Mouse (Mus musculus) CD8-positive naive resting alpha-beta T cell, adult 2 months (primary cell): Measurements from ENCODE around the gene Top2b.

Experiments used
- DNase-seq, 2 experiments: peaks; one replicate each; pipeline ENCODE4 v3.0.0; 2022; ENCODE audit warnings: low read depth in 2 of 2, low spot score in 2 of 2

The Top2b gene

GRCm38 (mm10) chr14:16364878-16365337 lies at the start of gene Top2b:
Gene Top2b (plus strand): TSS chr14:16365179.
- DNase-seq = peak; percentile 98 to 100

GRCm38 (mm10) chr14:16316715-16317114 lies 48.3 kb upstream of the Top2b start:
- DNase-seq = no peak

DNA sequence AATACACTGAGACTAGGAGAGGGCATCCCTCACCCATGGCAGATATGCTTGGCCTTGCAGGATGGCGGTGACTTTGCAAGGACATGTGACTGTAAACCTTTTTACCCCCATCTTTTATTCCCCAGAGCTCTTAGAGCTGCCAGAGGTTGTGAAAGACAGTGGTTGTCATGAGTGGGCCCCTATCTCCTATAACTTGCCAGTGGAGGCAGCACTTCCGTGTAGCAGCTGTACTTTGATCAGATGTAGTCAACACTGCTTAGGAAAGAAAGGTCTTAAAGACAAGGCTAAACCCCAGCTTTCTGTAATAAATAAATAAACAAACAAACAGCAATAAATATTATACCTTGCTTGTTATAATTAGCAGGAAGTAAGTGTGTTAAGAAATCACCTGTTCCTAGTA lies 45.2 kb upstream of the Top2b start:
- no peak for DNase-seq

- DNase-seq = no peak
Measured at GRCm38 (mm10) chr14:16324394-16324793, 40.6 kb upstream of the Top2b start.

DNA sequence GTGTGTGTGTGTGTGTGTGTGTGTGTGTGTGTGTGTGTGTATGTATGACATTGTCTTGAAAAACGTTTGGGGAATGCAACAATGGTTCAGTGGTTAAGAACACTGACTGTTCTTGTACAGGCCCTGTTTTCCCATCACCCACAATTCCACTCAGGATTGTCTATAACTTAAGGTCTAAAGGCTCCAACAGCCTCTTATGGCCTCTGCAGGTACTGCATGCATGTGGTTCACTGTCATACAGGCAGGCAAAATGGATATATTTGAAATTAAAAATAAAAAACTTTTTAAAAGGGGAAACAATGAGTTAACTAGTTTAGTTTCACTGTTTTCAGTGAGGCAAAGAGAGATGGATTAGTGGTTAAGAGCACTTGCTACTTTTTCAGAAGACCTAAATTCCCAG lies 39.8 kb upstream of the Top2b start:
- DNase-seq = no peak

- DNase-seq = no peak
Measured at GRCm38 (mm10) chr14:16328531-16328930, 36.4 kb upstream of the Top2b start.

DNA sequence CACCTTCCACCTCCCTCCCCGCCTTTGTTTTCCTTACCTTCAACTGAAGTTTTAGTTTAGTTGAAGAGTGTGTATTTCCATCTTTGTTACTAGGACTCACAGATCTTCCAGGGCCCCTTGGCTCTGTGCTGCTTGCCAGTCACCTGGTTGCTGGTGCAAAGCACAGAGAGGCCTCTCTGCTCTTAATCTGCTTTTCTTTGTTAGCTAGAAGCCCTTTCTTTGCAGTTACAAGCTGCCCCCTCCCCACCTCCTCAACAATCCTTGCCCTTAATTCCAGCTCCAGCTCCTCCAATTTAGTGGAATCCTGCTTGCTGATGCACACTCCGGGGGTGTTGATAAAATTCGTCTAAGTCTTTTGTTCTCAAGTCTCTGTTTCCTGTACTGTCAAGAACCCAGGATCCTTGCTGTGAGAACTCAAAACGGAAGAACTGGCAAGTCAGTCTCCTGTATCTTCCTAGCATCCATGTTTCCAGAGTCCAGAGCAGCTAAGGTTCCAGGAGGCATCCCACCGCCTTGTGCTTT lies 36.0 kb upstream of the Top2b start:
- no peak for DNase-seq

GRCm38 (mm10) chr14:16329756-16330155 lies 35.2 kb upstream of the Top2b start:
- DNase-seq = no peak

DNA sequence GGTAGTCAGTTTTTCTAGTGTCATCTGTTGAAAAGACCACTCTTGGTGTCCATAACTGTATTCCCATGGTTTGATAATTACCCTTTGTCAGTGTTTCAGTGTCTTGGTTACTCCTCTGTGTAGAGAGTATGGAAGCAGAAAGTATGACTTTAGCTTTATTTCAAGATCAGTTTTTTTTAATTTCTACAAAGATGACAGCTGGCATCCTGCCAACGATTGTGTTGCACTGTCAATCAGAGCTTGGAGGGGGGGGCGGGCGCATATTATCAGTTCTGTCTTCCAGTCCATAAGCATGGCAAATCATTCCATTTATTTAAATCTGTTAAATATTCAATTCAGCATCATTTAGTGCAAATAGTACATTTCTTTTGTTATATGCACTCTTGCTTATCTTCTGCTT lies 30.7 kb upstream of the Top2b start:
- DNase-seq = no peak

DNA sequence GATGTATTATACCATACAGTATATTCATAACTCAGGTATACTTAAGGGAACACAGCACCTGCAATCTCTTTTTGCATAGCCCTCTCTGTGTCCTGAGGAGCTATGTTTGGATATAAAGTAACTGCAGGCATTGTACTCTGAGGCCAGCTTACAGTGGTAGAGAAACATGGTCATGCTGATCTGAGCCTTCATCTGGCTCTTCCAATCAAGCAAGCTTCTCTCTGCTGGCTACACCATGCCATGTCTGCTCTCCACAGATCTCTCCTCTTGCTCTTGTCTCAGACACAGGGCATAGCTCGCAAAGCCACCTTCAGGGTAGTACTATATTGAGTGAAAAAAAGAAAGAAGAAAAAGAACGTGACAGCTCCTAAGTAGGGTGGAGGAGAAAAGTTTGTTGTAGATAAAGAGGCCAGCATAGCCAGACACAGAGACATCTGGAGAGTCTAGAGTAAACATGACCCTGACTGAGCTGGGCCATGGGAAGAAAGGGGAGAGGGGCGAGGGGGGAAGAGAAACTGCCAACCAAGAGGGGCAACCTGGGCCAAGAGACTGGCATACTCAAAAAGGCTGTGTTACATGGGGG lies 29.1 kb upstream of the Top2b start:
- DNase-seq = no peak

DNA sequence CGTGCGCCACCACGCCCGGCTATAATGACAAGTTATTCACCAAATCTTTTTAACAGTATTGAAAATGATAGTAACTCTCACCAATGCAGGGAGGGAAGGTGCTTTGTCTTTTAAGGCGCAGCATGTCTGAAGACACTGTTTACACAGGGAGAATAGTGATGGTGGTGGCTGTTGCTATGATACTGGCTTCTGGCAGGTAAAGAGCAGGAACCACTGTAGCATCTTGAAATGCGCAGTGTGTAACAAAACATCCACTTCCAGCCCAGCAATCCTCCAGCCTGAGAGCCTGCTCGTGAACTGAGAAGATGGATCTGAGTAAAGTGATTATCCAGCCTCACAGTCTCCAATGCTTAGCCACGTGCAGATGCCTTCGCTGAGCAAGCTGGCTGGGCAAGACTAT lies 17.5 kb upstream of the Top2b start:
- no peak for DNase-seq

GRCm38 (mm10) chr14:16359704-16360103 lies 5.3 kb upstream of the Top2b start:
- no peak for DNase-seq

- DNase-seq = peak; percentile 21 to 38
Measured at GRCm38 (mm10) chr14:16364161-16364831, 683 bp upstream of the Top2b start.

GRCm38 (mm10) chr14:16365362-16366173 lies 589 bp downstream of the Top2b start:
- peak; percentile 53 to 62 for DNase-seq

DNA sequence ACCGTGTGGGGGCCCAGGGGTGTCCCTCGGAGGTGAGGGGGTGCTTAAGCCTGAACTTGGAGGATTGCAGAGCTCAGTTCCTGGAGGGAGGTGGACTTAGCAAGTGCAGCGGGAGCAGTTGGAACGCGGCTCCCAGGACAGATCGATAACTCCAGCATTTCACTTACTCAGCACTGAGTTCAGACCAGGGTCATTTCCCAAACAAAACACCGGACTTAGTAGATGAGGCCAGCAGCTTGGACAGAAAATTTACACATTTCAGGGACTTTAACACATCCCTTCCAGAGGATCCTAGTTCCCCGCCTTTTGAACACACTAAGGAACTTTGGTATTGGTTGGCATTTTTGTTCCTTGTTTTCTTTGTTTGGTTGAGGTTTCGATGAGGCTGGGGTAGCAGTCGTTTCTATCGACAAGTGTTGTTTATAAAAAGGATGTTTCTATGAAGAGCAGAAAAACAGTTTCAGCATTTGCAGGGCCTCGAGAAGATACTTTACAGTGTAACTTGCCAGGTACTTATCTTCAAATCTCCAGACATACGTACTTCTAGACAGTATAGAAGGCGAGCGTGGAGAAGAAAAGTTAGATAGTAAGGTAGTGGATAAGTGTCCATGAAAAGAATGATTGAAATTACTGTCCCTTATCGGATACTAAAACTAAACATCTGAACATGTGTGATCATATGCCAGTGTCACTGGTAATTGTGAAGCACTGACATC lies 1.4 kb downstream of the Top2b start:
- DNase-seq = no peak

DNA sequence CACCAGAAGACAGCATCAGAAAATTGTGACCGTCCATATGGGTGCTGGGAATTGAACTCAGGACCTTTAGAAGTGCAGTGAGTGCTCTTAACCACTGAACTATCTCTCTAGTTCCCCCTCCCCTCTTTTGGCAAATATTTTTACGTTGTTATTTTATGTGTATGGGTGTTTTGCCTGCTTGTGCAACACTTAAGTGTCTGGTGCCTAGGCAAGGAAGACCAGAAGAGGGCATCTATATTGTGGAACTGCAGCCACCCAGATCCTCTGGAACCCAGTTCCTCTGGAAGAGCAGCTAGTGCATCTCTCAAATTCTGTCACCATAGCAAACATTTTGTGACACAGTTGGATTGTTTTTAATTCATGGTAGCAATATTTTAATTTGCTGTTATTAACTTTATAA lies 2.0 kb downstream of the Top2b start:
- DNase-seq = no peak

DNA sequence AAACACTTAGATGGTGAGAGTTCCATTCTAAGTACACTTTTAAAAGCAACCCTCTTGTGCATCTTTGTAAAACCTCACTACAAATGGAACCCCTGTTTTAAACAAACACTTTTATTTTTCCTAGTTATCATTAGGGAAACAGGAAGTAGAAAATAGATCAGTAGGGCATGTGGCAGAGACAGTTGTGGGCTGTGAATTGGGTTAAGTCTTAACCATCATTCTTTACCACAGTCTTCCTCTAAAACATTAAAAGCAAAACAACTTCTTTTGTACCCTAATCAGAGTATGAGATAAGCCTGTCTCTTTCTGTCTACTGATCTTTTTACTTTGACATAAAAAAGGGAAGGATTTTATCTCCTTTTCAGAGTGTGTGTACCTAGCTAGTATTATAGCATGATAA lies 7.8 kb downstream of the Top2b start:
- no peak for DNase-seq

DNA sequence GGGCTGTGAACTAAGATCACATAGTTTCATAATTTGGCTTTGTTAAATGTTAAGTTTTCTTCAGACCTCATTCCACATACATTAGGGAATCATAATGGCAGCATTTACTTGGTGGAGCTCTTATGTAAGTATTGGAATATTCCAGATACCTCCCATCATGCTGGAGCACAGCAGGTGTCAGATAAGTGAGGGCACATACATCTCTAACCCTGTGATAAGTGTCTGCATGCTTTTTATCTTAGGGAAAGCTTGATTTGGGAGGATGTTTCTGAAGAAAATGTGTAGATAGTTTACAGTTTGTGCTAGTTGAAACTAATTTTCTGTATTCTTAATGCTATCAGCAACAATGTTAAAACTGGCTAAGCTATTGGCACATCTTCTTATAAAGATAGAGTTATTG lies 8.2 kb downstream of the Top2b start:
- DNase-seq = no peak

GRCm38 (mm10) chr14:16379917-16380570 lies 15.1 kb downstream of the Top2b start:
- DNase-seq = peak; percentile 59 to 74

DNA sequence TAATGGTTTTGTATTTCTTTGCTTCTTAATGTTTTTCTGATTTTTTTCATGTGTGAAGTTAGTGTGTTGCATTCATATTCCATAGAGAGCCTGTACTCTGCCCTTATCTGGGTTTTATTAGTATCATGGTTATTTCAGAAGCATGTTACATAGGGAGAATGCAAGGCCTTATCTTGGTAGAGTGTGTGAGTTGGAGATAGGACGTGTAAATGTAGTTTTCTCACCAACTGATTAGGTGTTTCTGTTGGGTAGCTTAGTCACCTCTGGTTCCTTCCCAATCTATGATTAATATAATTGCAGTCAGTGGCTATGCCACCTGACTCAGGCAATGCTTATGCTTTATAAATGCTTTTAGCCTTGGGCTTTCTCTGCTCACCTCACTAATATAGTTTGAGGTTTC lies 19.8 kb downstream of the Top2b start:
- no peak for DNase-seq

GRCm38 (mm10) chr14:16405187-16405586 lies 40.2 kb downstream of the Top2b start:
- DNase-seq = no peak
